ENCODE assay signal across 27 mouse cellular contexts in the genomic region with DNA sequence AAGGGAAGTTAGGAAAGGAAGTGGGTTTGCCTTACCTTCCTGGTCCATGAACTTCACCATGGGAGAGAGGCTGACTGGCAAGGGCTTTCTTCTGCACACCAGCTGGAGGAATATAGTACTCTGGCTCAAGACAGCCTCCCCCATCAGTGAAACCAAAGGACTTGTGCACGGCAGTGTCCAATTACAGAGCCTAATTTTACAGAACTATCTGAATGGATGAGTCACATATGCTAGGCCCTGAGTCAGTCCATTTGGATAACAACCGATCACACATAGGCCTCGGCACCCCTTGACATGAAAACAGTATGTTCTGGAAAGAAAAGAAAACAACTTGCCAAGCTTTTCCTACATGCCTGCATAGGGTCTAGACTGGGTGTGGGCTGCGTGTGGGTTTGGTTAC.
A peak's percentile ranks its signal among the peaks of the same experiment; 100 is the strongest.
DNase-seq lines count a peak whose midpoint lies in the region; ATAC-seq and TF ChIP-seq lines count a peak whose summit lies in the region.
"Had no signal": no experiment of that assay in that cellular context is flagged by ENCODE, and none has a peak within 500 bp of the region (broad histone marks: within the 10 kb centered on the region; RNA-seq: fewer than 3 reads in every experiment).

No protein-coding gene starts in this region.

- H3K36me3 ChIP-seq in stomach, postnatal 0 days (ENCODE audit: control insufficient read depth, insufficient read depth, low read length): no peaks in the 10 kb centered on the region
- H3K36me3 ChIP-seq in midbrain, embryonic 16.5 days (ENCODE audit: control insufficient read depth, insufficient read depth, low read length): no peaks in the 10 kb centered on the region
- H3K36me3 ChIP-seq: heart, embryonic 12.5 days; hindbrain, embryonic 15.5 days; kidney, embryonic 15.5 days; liver, embryonic 12.5 days; midbrain, embryonic 13.5 days; stomach, embryonic 15.5 days had no signal

- no peak overlapping the region for H3K4me3 ChIP-seq in stomach, postnatal 0 days (ENCODE audit: low read depth, low read length)
- H3K4me3 ChIP-seq in midbrain, embryonic 16.5 days (ENCODE audit: low read depth, low read length): no peak overlapping the region
- H3K4me3 ChIP-seq: heart, adult 2 months; heart, embryonic 12.5 days; hindbrain, embryonic 15.5 days; kidney, embryonic 15.5 days; layer of hippocampus, adult 2 months; liver, embryonic 12.5 days; midbrain, embryonic 13.5 days; stomach, embryonic 15.5 days had no signal

- no peak overlapping the region for H3K27ac ChIP-seq in stomach, postnatal 0 days (replicated peaks)
- H3K27ac ChIP-seq in midbrain, embryonic 16.5 days (ENCODE audit: low read length): no peak overlapping the region
- H3K27ac ChIP-seq: heart, adult 2 months; hindbrain, embryonic 15.5 days; kidney, embryonic 15.5 days; layer of hippocampus, adult 2 months; liver, embryonic 12.5 days; macrophage; midbrain, embryonic 13.5 days; stomach, embryonic 15.5 days had no signal

- no peak overlapping the region for H3K4me2 ChIP-seq in stomach, postnatal 0 days (replicated peaks; ENCODE audit: low read depth)
- H3K4me2 ChIP-seq in midbrain, embryonic 16.5 days (ENCODE audit: low read length): no peak overlapping the region
- H3K4me2 ChIP-seq: heart, embryonic 12.5 days; hindbrain, embryonic 15.5 days; kidney, embryonic 15.5 days; liver, embryonic 12.5 days; midbrain, embryonic 13.5 days; stomach, embryonic 15.5 days had no signal

- no peaks in the 10 kb centered on the region for H3K9me3 ChIP-seq in stomach, postnatal 0 days (ENCODE audit: control insufficient read depth, low read length)
- H3K9me3 ChIP-seq in midbrain, embryonic 16.5 days (replicated peaks; ENCODE audit: control insufficient read depth, low read length, poor library complexity, severe bottlenecking): no peaks in the 10 kb centered on the region
- H3K9me3 ChIP-seq: heart, embryonic 12.5 days; hindbrain, embryonic 15.5 days; kidney, embryonic 15.5 days; liver, embryonic 12.5 days; midbrain, embryonic 13.5 days; stomach, embryonic 15.5 days had no signal

- 0 out of 2 replicates have a peak, but pooled peaks have one; percentile 21 for ATAC-seq in stomach, postnatal 0 days (ENCODE audit: low FRiP score, low TSS enrichment)
- ATAC-seq in midbrain, embryonic 16.5 days: no peak
- ATAC-seq in cerebellum, adult (ENCODE audit: insufficient number of reproducible peaks, low FRiP score, low TSS enrichment): no peak
- ATAC-seq: forebrain, postnatal 0 days; liver, embryonic 12.5 days; liver, postnatal 0 days; midbrain, embryonic 13.5 days; Patski had no signal

- TF ChIP-seq EP300 in stomach, postnatal 0 days (optimal IDR thresholded peaks at IDR 0.05): no peak

- H3K9ac ChIP-seq in stomach, postnatal 0 days (ENCODE audit: low read length): no peak overlapping the region
- no peak overlapping the region for H3K9ac ChIP-seq in midbrain, embryonic 16.5 days (ENCODE audit: low read depth, low read length)
- H3K9ac ChIP-seq: forebrain, postnatal 0 days; heart, embryonic 12.5 days; hindbrain, embryonic 15.5 days; kidney, embryonic 15.5 days; liver, embryonic 12.5 days; liver, postnatal 0 days; midbrain, embryonic 13.5 days; stomach, embryonic 15.5 days had no signal

- peak; percentile 24 for DNase-seq in adrenal gland, adult 2 months
- no peak for DNase-seq in adrenal gland, postnatal 25 days
- peak; percentile 80 for DNase-seq in 3T3-L1 (ENCODE audit: low read depth, low spot score)
- DNase-seq in brain, adult 2 months (ENCODE audit: low read depth, low spot score): peak; percentile 52
- no peak for DNase-seq in stomach, postnatal 0 days (ENCODE audit: low spot score)
- DNase-seq: B cell, adult 2 months; cerebellum, adult 18-20 months; cerebellum, postnatal 10 days; forebrain, postnatal 0 days; heart, adult 2 months; kidney, adult 18-20 months; kidney, postnatal 25 days; liver, postnatal 0 days; lung, postnatal 10 days; thymus, adult 18-20 months; thymus, postnatal 25 days had no signal

- WGBS in stomach, postnatal 0 days: 65% methylated on average over 4 of the region's 4 CpGs
- 94% methylated on average over 4 of the region's 4 CpGs for WGBS in midbrain, embryonic 16.5 days

- no peaks in the 10 kb centered on the region for H3K27me3 ChIP-seq in stomach, postnatal 0 days (ENCODE audit: control insufficient read depth, insufficient read depth, low read length)
- H3K27me3 ChIP-seq in midbrain, embryonic 16.5 days (ENCODE audit: control insufficient read depth, insufficient read depth, low read depth, low read length): no peaks in the 10 kb centered on the region
- H3K27me3 ChIP-seq: heart, embryonic 12.5 days; hindbrain, embryonic 15.5 days; kidney, embryonic 15.5 days; midbrain, embryonic 13.5 days; Patski; stomach, embryonic 15.5 days had no signal

- no peaks in the 10 kb centered on the region for H3K4me1 ChIP-seq in stomach, postnatal 0 days (replicated peaks; ENCODE audit: control insufficient read depth, insufficient read depth)
- no peaks in the 10 kb centered on the region for H3K4me1 ChIP-seq in midbrain, embryonic 16.5 days (ENCODE audit: control insufficient read depth, insufficient read depth, low read length)
- H3K4me1 ChIP-seq: heart, embryonic 12.5 days; hindbrain, embryonic 15.5 days; kidney, embryonic 15.5 days; liver, embryonic 12.5 days; midbrain, embryonic 13.5 days; stomach, embryonic 15.5 days had no signal

- TF ChIP-seq CTCF in stomach, postnatal 0 days (IDR thresholded peaks at IDR 0.05; ENCODE audit: low read depth): no peak

Comparison
In these comparisons a context has a peak if more than half of its experiments do, and no peak if none do; other contexts are left out.
1. DNase-seq: peak in adrenal gland, adult 2 months (single experiment), 3T3-L1 (single experiment) and brain, adult 2 months (single experiment); none in adrenal gland, postnatal 25 days (single experiment) and stomach, postnatal 0 days (single experiment).